Mouse (Mus musculus) midbrain, embryonic 14.5 days (tissue): ENCODE data around the gene Pitpnm2. TPM values are rescaled to one million over a fixed set of nuclear protein-coding genes. Genes with fewer than 3 reads are reported as not detected.

Source experiments
- polyA plus RNA-seq: library from polyadenylated mRNA; unstranded; fragments of >200 nt; fragmentation: Nextera tagmentation; extraction: Ambion mirVana; gene quantifications from 2 replicates; pipeline ENCODE4 v1.2.1, GENCODE M21; 2014

The Pitpnm2 gene
- polyA plus RNA-seq, 1 experiment from 2014 or later: 11.6 TPM

Other genes starting within 250 kb of the Pitpnm2 start
- gene Vps37b, start 217.5 kb downstream of the Pitpnm2 start, polyA plus RNA-seq: 58.0 and 72.4 TPM in 2 replicates
- 10.9 and 11.6 TPM in 2 replicates for gene Abcb9, start 154.0 kb downstream of the Pitpnm2 start, polyA plus RNA-seq
- gene Ogfod2, start 137.5 kb downstream of the Pitpnm2 start, polyA plus RNA-seq: 19.7 and 20.7 TPM in 2 replicates
- 65.2 and 72.3 TPM in 2 replicates for gene Arl6ip4, start 133.7 kb downstream of the Pitpnm2 start, polyA plus RNA-seq
- gene Mphosph9, start 78.2 kb upstream of the Pitpnm2 start, polyA plus RNA-seq: 11.7 and 16.8 TPM in 2 replicates
- 9.1 and 10.6 TPM in 2 replicates for gene 2810006K23Rik, start 78.3 kb upstream of the Pitpnm2 start, polyA plus RNA-seq
- 72.3 and 76.7 TPM in 2 replicates for gene Cdk2ap1, start 113.3 kb upstream of the Pitpnm2 start, polyA plus RNA-seq
- 70.2 and 114 TPM in 2 replicates for gene Sbno1, start 176.2 kb upstream of the Pitpnm2 start, polyA plus RNA-seq
- gene Kmt5a, start 190.2 kb upstream of the Pitpnm2 start, polyA plus RNA-seq: 20.9 and 23.2 TPM in 2 replicates
- 23.1 and 24.5 TPM in 2 replicates for gene Rilpl2, start 228.6 kb upstream of the Pitpnm2 start, polyA plus RNA-seq
- gene Snrnp35, start 233.4 kb upstream of the Pitpnm2 start, polyA plus RNA-seq: 8.9 and 10.6 TPM in 2 replicates